Mouse (Mus musculus) hindbrain, embryonic 15.5 days (tissue): ENCODE measurements around the gene Git2. TPM values are rescaled to one million over a fixed set of nuclear protein-coding genes. Genes with fewer than 3 reads are reported as not detected.

Experiments
- ATAC-seq: fragments of 200-750 bp; cut with Nextera tagmentation; 2 replicates; pipeline ENCODE4 v1.8.0; 2017; ENCODE audit warnings: low read depth, moderate number of reproducible peaks, moderate TSS enrichment; ENCODE audit not compliant: low FRiP score
- H3K27ac ChIP-seq: fragments of 300-500 bp; sonication (generic); replicated peaks from 2 replicates; pipeline ENCODE4 v1.5.1; 2015; ENCODE audit warnings: mild to moderate bottlenecking, inconsistent platforms
- H3K27me3 ChIP-seq: fragments of 300-500 bp; sonication (generic); 2 replicates; pipeline ENCODE4 v1.6.1; 2015; ENCODE audit warnings: control low read depth, inconsistent platforms
- H3K36me3 ChIP-seq: fragments of 300-500 bp; sonication (generic); 2 replicates; pipeline ENCODE4 v1.6.1; 2015; ENCODE audit warnings: control low read depth, inconsistent platforms
- H3K4me1 ChIP-seq: fragments of 300-500 bp; sonication (generic); replicated peaks from 2 replicates; pipeline ENCODE4 v1.6.1; 2015; ENCODE audit warnings: control low read depth, inconsistent platforms
- H3K4me2 ChIP-seq: fragments of 300-500 bp; sonication (generic); 2 replicates; pipeline ENCODE4 v1.6.1; 2015; ENCODE audit warnings: moderate library complexity, mild to moderate bottlenecking, inconsistent platforms
- H3K4me3 ChIP-seq: fragments of 300-500 bp; sonication (generic); 2 replicates; pipeline ENCODE4 v1.5.1; 2015; ENCODE audit warnings: mild to moderate bottlenecking, inconsistent platforms
- H3K9ac ChIP-seq: fragments of 300-500 bp; sonication (generic); 2 replicates; pipeline ENCODE4 v1.6.1; 2015; ENCODE audit warnings: inconsistent platforms
- H3K9me3 ChIP-seq: fragments of 300-500 bp; sonication (generic); 2 replicates; pipeline ENCODE4 v1.6.1; 2016; ENCODE audit warnings: control low read depth, inconsistent platforms
- WGBS: fragments of 180-500 bp; shearing (Covaris S2); methylation state at CpG from one replicate; pipeline ENCODE4 v1.1.7; 2015; 5-methylcytosine and 5-hydroxymethylcytosine counted together
- polyA plus RNA-seq: library from polyadenylated mRNA; unstranded; fragments of >200 nt; fragmentation: Nextera tagmentation; extraction: Ambion mirVana; gene quantifications from 2 replicates; pipeline ENCODE4 v1.2.1, GENCODE M21; 2015

Git2 gene
- polyA plus RNA-seq, 1 experiment from 2014 or later, result 52.8 TPM

DNA sequence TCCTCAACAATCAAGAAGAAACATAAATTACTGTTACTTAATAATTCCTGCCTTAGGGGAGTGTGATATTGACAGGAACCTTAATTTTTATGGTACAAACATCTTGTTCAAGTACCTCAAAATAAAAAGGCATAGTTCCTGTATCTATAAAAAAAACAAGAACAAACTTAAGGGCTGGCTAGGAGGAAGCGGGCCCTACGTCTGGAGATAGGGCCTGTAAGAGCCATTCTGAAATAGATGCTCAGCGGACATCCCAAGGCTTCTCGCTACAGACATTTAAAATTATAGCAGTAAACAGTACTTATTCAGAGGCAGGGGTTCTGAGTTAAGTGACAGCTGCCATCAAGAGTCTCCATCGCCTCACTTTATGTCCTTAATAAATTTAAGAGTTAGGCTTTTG lies 27.8 kb downstream of the Git2 start:
- Histone ChIP-seq H3K4me3 (no peak overlapping the region), H3K9me3 (no peaks in the 10 kb centered on the region), H3K36me3 (peaks cover 86% of the 10 kb centered on the region), H3K27ac (no peak overlapping the region), H3K4me2 (no peak overlapping the region), H3K27me3 (no peaks in the 10 kb centered on the region), H3K4me1 (no peaks in the 10 kb centered on the region), H3K9ac (no peak overlapping the region)
- 92% methylated on average over 5 of the region's 5 CpGs for WGBS
- no peak for ATAC-seq

DNA sequence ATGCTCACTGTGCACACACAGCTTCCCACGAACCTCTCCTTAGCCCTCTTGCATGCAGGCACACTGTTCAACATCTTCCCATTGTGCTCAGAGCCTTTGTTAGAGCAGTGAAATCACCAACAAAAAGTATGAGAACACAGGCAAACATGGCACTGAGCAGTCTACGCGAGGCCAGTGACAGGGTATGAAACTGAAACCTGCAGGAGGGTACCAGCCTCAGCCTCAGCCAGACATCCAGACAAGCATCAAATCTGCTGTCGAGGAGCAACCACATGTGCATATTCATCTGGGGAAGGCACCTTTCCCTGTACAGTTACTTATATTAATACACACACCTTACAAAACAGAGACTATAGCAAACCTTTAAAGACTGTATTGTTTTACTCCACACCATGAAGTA lies 28.4 kb downstream of the Git2 start:
- no peak overlapping the region for H3K4me2 ChIP-seq
- no peaks in the 10 kb centered on the region for H3K4me1 ChIP-seq
- H3K4me3 ChIP-seq, result no peak overlapping the region
- H3K27ac ChIP-seq, result no peak overlapping the region
- WGBS, result 90% methylated on average over 4 of the region's 4 CpGs
- H3K9me3 ChIP-seq, result no peaks in the 10 kb centered on the region
- H3K36me3 ChIP-seq, result peaks cover 86% of the 10 kb centered on the region
- no peak for ATAC-seq
- no peak overlapping the region for H3K9ac ChIP-seq
- no peaks in the 10 kb centered on the region for H3K27me3 ChIP-seq

DNA sequence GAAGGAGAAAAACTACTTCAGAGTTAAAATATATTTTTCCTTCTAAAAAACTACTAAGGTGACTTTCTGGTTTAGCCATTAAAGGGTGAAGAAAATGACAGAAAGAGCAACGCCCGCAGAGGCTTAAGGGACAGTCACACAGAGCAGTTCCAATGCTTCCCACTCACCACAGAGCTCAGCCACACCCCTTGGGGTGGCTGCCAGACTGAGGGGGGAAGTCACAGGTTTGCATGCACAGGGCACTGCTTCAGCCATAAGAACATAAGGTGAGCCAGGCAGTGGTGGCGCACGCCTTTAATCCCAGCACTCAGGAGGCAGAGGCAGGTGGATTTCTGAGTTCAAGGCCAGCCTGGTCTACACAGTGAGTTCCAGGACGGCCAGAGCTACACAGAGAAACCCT lies 29.7 kb downstream of the Git2 start:
- H3K36me3 ChIP-seq, result peaks cover 84% of the 10 kb centered on the region
- H3K27me3 ChIP-seq, result no peaks in the 10 kb centered on the region
- 94% methylated on average over 5 of the region's 5 CpGs for WGBS
- no peak overlapping the region for H3K4me2 ChIP-seq
- no peak overlapping the region for H3K27ac ChIP-seq
- no peak overlapping the region for H3K4me3 ChIP-seq
- ATAC-seq, result no peak
- H3K9ac ChIP-seq, result no peak overlapping the region
- H3K9me3 ChIP-seq, result no peaks in the 10 kb centered on the region
- no peaks in the 10 kb centered on the region for H3K4me1 ChIP-seq

DNA sequence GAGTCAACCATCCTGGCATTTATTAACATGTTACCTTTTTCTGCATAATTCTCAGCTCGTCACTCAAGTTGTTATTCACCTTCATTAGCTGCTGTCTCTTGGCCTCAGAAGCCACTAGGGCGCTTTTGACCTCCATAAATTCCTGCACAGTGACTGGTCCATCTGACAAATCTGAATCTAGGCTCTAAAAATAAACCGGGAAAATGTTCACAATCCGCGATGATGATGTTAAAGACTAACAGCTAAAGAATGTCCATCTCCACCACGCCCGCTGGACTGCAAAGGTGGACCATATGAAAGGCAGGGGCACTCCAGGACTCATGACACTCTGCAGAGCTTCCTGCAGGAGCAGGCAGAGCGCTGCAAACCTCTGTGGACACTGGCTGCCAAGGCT lies 31.6 kb downstream of the Git2 start:
- ATAC-seq, result no peak
- Histone ChIP-seq H3K9me3 (no peaks in the 10 kb centered on the region), H3K4me3 (no peak overlapping the region), H3K36me3 (peaks cover 79% of the 10 kb centered on the region), H3K27me3 (no peaks in the 10 kb centered on the region), H3K4me2 (no peak overlapping the region), H3K4me1 (no peaks in the 10 kb centered on the region), H3K27ac (no peak overlapping the region), H3K9ac (no peak overlapping the region)
- 94% methylated on average over 8 of the region's 8 CpGs for WGBS

DNA sequence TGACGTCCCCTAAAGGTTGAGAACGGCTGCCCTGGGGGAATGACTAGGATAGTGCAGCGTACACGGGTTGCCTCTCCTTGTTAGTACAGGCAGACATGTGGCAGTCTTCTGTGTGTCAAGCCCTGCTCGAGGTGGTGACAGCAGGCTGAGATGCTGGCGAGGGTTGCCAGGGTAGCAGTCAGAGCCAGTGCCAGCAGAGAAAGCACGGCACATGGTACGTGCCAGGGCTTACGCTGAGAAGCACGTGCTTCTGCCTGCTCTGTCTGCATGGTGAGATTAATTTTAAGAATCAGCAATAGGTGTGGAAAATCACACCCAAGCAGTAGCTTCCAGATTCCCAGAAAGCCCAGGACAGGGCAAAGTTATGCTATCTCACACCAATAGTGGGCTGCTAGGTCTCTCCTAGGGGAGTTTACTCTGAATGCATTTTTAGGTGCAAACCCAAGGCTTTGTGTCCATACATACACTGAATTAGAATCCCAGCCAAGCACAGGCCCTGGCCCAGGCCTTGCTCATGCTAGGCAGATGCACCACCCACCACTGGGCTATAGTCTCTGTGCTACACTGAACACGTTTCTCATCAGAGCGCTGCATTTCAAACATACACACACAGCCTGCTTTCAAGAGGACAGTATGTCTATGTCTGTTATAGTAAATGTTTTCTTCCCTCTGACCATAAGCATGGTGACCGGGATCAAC lies 32.2 kb downstream of the Git2 start:
- Histone ChIP-seq H3K9me3 (no peaks in the 10 kb centered on the region), H3K9ac (no peak overlapping the region), H3K27ac (peak overlapping the region; percentile 1; the same call in 1 of the 2 replicates), H3K4me1 (no peaks in the 10 kb centered on the region), H3K4me2 (no peak overlapping the region), H3K4me3 (no peak overlapping the region), H3K27me3 (no peaks in the 10 kb centered on the region), H3K36me3 (peaks cover 80% of the 10 kb centered on the region)
- peak; percentile 81 for ATAC-seq
- WGBS, result 84% methylated on average over 13 of the region's 13 CpGs

DNA sequence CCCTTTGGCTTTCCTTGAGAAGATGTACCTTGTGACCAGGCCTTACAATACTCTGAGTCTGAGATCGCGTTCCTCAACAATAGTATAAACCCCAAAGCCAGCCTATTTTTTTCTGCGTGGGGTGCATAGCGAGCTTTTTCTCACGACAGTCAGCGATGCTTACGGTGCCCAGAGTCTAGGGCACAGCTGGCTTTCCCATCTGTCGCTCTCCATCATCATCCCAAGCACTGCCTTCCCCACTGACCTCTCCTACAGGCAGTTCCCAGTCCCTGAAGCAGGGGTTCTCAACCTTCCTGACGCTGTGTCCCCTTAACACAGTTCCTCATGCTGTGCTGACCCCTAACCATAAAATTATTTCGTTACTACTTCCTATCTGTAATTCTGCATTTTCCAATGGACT lies 32.7 kb downstream of the Git2 start:
- 0 out of 2 replicates have a peak overlapping the region, but pooled peaks have one; percentile 1 for H3K27ac ChIP-seq
- H3K36me3 ChIP-seq, result peaks cover 80% of the 10 kb centered on the region
- H3K4me2 ChIP-seq, result no peak overlapping the region
- ATAC-seq, result no peak
- 78% methylated on average over 10 of the region's 10 CpGs for WGBS
- no peaks in the 10 kb centered on the region for H3K27me3 ChIP-seq
- no peaks in the 10 kb centered on the region for H3K9me3 ChIP-seq
- no peaks in the 10 kb centered on the region for H3K4me1 ChIP-seq
- H3K4me3 ChIP-seq, result no peak overlapping the region
- H3K9ac ChIP-seq, result no peak overlapping the region

DNA sequence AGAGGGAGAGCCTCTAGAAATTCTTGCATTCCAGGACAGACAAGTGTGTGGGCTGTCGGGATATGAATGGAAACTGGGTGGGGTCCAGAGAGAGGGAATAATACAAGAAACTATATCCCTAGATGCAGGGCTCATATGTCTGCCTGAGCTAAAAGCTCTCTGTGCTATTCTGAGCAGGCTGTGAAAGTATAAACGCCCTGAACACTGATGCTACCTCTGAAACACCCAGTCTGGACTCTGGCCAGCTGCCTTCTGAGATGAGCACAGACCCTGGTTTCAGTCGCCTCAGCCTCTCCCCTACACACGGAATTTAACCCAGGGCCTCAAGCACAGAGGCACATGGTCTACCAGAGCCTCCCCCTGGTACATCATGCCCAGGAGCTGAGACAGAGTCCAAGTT lies 34.7 kb downstream of the Git2 start:
- Histone ChIP-seq H3K36me3 (peaks cover 82% of the 10 kb centered on the region), H3K9ac (no peak overlapping the region), H3K27ac (no peak overlapping the region), H3K4me2 (no peak overlapping the region), H3K4me1 (no peaks in the 10 kb centered on the region), H3K9me3 (no peaks in the 10 kb centered on the region), H3K27me3 (no peaks in the 10 kb centered on the region), H3K4me3 (no peak overlapping the region)
- 69% methylated on average over 4 of the region's 4 CpGs for WGBS
- ATAC-seq, result no peak

DNA sequence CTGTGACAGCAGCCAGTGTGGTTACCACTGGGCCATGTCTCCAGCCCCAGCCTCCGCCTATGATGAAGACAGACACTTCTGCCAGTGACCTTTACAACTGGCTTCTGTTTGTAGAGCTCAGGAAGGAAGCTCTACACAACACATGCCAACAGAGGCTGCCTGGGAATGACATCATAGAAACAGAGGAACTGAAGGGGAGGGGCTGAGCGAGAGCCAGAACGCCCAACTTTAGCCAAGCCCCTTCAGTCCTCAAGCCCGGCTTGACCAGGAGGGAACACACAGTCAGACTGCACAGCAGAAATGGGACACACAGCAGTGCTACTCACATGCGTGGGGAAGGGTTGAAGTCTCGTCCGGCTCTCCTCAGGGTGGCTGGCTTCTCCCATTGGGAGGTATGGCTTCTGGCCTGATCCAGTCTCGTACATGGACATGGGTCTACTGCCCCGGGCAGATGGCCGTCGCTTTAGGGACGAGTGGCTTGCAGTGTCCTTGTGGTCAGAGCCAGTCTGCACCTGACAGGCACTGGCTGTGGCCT lies 36.5 kb downstream of the Git2 start:
- ATAC-seq, result no peak
- Histone ChIP-seq H3K4me1 (no peaks in the 10 kb centered on the region), H3K9ac (no peak overlapping the region), H3K36me3 (peaks cover 65% of the 10 kb centered on the region), H3K4me2 (no peak overlapping the region), H3K9me3 (no peaks in the 10 kb centered on the region), H3K4me3 (no peak overlapping the region), H3K27ac (no peak overlapping the region), H3K27me3 (no peaks in the 10 kb centered on the region)
- WGBS, result 86% methylated on average over 12 of the region's 12 CpGs

DNA sequence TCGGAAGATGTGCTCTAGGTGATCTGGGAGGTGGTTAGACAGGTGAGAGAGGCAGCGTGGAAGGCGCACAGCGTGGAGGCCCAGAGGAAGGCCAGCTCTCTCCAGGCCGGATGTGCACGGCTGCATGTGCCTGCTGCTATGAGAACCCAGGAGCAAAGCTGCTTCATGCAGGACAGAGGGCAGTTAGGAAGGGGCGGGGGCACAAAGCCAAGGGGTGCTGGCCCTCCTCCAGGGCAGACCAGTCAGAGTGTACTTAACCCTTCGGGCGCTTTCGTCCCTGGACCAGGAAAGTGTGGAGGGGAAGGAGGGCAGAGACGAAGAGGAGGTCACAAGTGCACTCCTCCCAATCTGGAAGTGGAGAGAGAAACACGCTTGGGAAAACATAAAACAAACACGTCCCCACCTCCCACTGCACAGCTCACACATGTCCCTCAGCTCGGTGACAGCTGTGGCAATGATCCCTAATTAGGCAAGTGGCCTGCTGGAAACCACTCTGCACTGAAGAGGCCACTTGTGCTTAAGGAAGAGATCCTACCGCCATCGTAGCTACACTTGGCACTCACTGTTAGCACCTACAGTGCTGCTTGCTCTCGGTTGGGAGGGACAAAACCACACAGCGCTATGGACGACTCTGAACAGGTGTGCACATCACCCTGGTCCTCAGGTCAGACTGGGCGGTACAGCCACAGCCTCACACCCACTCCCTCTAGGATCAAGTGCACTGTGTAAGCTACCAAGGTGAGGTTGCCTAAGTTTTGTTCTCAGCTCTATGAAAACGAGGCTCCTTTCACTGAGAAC lies 38.0 kb downstream of the Git2 start:
- Histone ChIP-seq H3K27me3 (no peaks in the 10 kb centered on the region), H3K4me2 (no peak overlapping the region), H3K9me3 (no peaks in the 10 kb centered on the region), H3K36me3 (peaks cover 64% of the 10 kb centered on the region), H3K27ac (no peak overlapping the region), H3K9ac (no peak overlapping the region), H3K4me3 (no peak overlapping the region), H3K4me1 (no peaks in the 10 kb centered on the region)
- 82% methylated on average over 21 of the region's 21 CpGs for WGBS
- ATAC-seq, result no peak

DNA sequence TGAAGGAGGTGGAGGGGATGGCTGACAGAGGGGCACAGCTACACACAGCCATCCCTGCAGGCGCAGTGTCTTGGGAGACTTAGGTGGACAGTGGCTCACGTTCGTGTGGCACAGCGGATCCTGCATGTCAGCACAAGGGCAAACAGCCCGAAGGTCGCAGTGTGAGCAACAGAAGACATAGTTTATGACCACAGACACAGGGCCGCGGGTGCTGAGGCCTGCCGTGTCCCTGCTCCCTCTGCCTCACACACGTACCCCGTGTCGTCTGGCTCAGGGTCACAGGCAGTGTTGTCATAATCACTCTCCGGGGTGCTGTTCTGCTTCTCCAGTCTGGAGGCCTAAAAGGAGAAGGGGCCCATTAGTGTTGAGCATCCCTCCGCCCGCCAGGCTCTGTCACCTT lies 41.7 kb downstream of the Git2 start:
- Histone ChIP-seq H3K9ac (no peak overlapping the region), H3K36me3 (peaks cover 73% of the 10 kb centered on the region), H3K27me3 (no peaks in the 10 kb centered on the region), H3K27ac (no peak overlapping the region), H3K4me3 (no peak overlapping the region), H3K4me2 (no peak overlapping the region), H3K4me1 (no peaks in the 10 kb centered on the region), H3K9me3 (no peaks in the 10 kb centered on the region)
- WGBS, result 96% methylated on average over 15 of the region's 15 CpGs
- ATAC-seq, result no peak

DNA sequence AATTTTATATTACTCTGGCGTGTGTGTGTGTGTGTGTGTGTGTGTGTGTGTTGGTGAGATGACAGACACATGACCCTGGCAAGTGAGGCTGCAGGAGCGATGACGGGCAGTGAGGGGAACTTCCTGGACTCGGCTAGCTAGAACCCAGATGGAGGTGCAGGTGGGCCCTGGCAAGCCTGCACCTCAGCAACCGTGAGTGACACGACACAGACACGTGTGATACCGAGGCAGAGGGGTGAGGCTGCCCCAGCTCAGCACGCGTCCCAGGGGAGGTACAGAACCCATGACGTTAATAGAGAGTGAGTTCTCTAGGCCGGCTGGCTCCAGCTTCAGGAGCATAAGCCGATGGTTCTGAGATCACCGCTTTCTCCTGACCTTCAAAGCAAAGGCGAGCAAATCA lies 43.3 kb downstream of the Git2 start:
- Histone ChIP-seq H3K4me1 (no peaks in the 10 kb centered on the region), H3K4me2 (no peak overlapping the region), H3K4me3 (no peak overlapping the region), H3K9ac (no peak overlapping the region), H3K27me3 (no peaks in the 10 kb centered on the region), H3K27ac (no peak overlapping the region), H3K36me3 (peaks cover 70% of the 10 kb centered on the region), H3K9me3 (no peaks in the 10 kb centered on the region)
- WGBS, result 85% methylated on average over 15 of the region's 15 CpGs
- ATAC-seq, result no peak

DNA sequence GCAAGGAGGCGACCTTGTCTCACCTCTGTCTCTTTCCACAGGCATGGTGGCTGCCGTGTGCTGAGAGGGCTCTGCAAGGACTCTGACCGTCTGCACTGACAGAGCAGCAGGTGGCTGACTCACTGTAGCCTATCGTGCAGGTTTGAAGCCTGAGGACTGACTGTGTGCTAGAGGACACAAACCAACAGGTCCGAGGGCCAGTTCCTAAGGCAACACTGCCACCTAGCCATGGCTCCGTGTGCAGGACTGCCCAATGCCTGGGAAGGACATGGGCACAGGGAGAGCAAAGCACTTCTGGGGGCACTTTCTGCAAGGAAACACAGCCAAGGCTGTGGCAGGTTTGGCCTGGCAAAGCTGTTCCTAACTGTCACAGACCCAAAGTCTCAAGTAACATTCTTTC lies 43.8 kb downstream of the Git2 start:
- Histone ChIP-seq H3K4me1 (no peaks in the 10 kb centered on the region), H3K27ac (no peak overlapping the region), H3K4me2 (no peak overlapping the region), H3K27me3 (no peaks in the 10 kb centered on the region), H3K36me3 (peaks cover 67% of the 10 kb centered on the region), H3K9ac (no peak overlapping the region), H3K9me3 (no peaks in the 10 kb centered on the region), H3K4me3 (no peak overlapping the region)
- whole genome bisulfite sequencing, result 72% methylated on average over 6 of the region's 6 CpGs
- no peak for ATAC-seq
